Mouse (Mus musculus) liver, embryonic 16.5 days (tissue): Measurements from ENCODE around the gene Ptbp1. TPM values are rescaled to one million over a fixed set of nuclear protein-coding genes. Genes with fewer than 3 reads are reported as not detected.
A peak's percentile ranks its signal among the peaks of the same experiment; 100 is the strongest.
"Not testable (repeated sequence)": the region's sequence is repeated elsewhere in the genome, so short reads cannot be mapped to it uniquely, and the experiment has no call there.

Experiments used
- ATAC-seq: fragments of 200-750 bp; cut with Nextera tagmentation; 2 replicates; pipeline ENCODE4 v1.8.0; 2017; ENCODE audit warnings: low read depth, mild to moderate bottlenecking, moderate number of reproducible peaks, moderate library complexity
- H3K27ac ChIP-seq: fragments of 300-500 bp; sonication (generic); 2 replicates; pipeline ENCODE4 v1.5.1; 2014; ENCODE audit warnings: mild to moderate bottlenecking, low read length
- H3K27me3 ChIP-seq: fragments of 300-500 bp; sonication (generic); 2 replicates; pipeline ENCODE4 v1.6.1; 2014; ENCODE audit warnings: low read depth, low read length, mixed read lengths; ENCODE audit not compliant: control insufficient read depth, insufficient read depth
- H3K36me3 ChIP-seq: fragments of 300-500 bp; sonication (generic); 2 replicates; pipeline ENCODE4 v1.6.1; 2014; ENCODE audit warnings: mild to moderate bottlenecking; ENCODE audit not compliant: control insufficient read depth, insufficient read depth
- H3K4me1 ChIP-seq: fragments of 300-500 bp; sonication (generic); 2 replicates; pipeline ENCODE4 v1.6.1; 2014; ENCODE audit warnings: low read depth, low read length, mixed read lengths; ENCODE audit not compliant: control insufficient read depth
- H3K4me2 ChIP-seq: fragments of 300-500 bp; sonication (generic); 2 replicates; pipeline ENCODE4 v1.6.1; 2014; ENCODE audit warnings: low read depth, low read length, mixed read lengths
- H3K4me3 ChIP-seq: fragments of 300-500 bp; sonication (generic); 2 replicates; pipeline ENCODE4 v1.5.1; 2014; ENCODE audit warnings: low read depth, mild to moderate bottlenecking, low read length
- H3K9ac ChIP-seq: fragments of 300-500 bp; sonication (generic); 2 replicates; pipeline ENCODE4 v1.6.1; 2014; ENCODE audit warnings: low read depth, low read length
- H3K9me3 ChIP-seq: fragments of 300-500 bp; sonication (generic); replicated peaks from 2 replicates; pipeline ENCODE4 v1.6.1; 2016; ENCODE audit warnings: low read length; ENCODE audit not compliant: control insufficient read depth
- WGBS: fragments of 180-500 bp; shearing (Covaris S2); extraction: QIAGEN DNeasy Blood & Tissue Kit; methylation state at CpG from one replicate; pipeline ENCODE4 v1.1.7; 2014; ENCODE audit not compliant: insufficient replicate concordance; 5-methylcytosine and 5-hydroxymethylcytosine counted together
- polyA plus RNA-seq: library from polyadenylated mRNA; unstranded; fragments of >200 nt; fragmentation: Nextera tagmentation; extraction: Ambion mirVana; gene quantifications from 2 replicates; pipeline ENCODE4 v1.2.1, GENCODE M21; 2015

Gene Ptbp1
- polyA plus RNA-seq, 1 experiment from 2014 or later = 124 TPM

DNA sequence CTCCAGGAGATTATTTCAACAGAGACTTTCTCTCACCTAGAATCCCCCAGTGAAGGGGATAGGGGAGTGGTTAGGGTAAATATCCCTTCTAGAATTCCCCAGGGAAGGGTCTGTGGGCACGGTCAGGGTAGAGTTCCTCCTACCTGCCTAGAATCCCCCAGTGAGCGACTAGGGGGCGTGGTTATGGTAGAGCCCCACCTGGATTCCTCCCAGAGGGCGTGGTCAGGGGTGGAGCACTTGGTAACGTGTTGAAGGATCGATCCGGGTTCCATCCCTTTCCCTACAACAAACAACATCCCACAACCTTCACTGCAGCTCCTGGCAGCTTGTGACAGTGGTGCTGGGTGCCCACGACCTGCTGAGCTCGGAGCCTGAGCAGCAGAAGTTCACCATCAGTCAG, 26.5 kb downstream of the Ptbp1 start:
- 8% methylated on average over 9 of the region's 9 CpGs for WGBS
- Histone ChIP-seq H3K4me2 (peak overlapping the region; percentile 37), H3K27me3 (peaks cover 7% of the 10 kb centered on the region), H3K4me1 (peaks cover 44% of the 10 kb centered on the region), H3K36me3 (no peaks in the 10 kb centered on the region), H3K27ac (no peak overlapping the region), H3K9ac (no peak overlapping the region), H3K9me3 (no peaks in the 10 kb centered on the region), H3K4me3 (peak overlapping the region; percentile 35)
- ATAC-seq = peak; percentile 30; the same call in 1 of the 2 replicates

DNA sequence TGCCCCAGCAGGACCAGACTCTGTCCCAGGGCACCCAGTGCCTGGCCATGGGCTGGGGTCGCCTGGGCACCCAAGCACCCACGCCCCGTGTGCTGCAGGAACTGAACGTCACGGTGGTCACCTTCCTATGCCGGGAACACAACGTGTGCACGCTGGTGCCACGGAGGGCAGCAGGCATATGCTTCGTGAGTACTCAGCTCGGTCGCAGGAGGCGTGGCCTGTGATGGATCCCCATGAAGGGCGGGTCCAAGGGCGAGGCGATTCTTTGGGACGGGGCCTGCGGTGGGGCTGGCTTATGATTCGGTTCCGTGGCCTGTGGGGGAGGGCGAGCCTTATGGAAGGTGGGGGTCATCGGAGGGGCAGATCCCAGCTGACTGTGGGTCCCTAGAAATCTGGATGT, 27.8 kb downstream of the Ptbp1 start:
- Histone ChIP-seq H3K4me1 (peaks cover 43% of the 10 kb centered on the region), H3K4me2 (peak overlapping the region; percentile 40), H3K36me3 (no peaks in the 10 kb centered on the region), H3K27ac (no peak overlapping the region), H3K9me3 (no peaks in the 10 kb centered on the region), H3K9ac (no peak overlapping the region), H3K27me3 (peaks cover 7% of the 10 kb centered on the region), H3K4me3 (peak overlapping the region; percentile 26)
- 4% methylated on average over 22 of the region's 22 CpGs for WGBS
- ATAC-seq = no peak

DNA sequence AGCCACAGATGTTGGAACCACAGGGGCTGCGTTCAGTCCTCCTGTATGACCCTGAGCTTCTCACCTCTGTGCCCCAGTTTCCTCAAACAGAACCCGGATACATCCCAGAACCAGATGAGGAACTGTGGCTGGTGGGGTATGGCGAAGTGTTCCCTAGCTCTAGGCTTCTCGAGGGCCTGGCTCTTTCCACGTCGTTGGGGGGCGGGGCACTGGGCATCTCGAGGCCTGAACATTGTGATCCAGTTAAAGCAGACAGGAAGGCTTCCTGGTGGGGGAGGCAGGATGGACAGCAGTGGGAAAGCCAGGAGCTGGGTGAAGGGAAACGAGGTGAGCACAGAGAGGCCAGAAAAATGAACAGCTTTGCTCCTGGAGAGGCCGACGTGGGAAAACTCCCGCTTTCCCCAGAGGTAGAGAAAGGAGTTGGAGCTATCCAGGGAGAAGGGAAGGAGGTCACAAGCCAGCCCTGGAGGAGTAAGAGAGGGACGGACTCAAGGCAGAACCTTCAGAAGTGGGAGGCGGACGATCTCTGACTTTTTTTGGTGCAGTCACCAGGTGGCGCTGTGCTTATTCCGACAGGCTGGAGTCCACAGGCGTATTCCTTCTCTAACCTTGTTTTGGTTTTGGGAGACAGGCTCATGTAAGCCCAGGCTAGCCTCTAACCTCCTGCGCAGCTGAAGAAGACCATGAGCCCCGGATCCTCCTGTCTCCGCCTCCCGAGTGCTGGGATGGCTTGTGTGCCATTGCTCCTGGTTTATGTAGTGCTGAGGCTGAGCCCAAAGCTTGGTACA, 29.3 kb downstream of the Ptbp1 start:
- Histone ChIP-seq H3K9me3 (no peaks in the 10 kb centered on the region), H3K4me3 (no peak overlapping the region), H3K27me3 (peaks cover 7% of the 10 kb centered on the region), H3K27ac (0 out of 2 replicates have a peak overlapping the region, but pooled peaks have one; percentile 36), H3K36me3 (no peaks in the 10 kb centered on the region), H3K4me1 (peaks cover 30% of the 10 kb centered on the region), H3K9ac (no peak overlapping the region), H3K4me2 (0 out of 2 replicates have a peak overlapping the region, but pooled peaks have one; percentile 15)
- ATAC-seq = no peak
- WGBS = 14% methylated on average over 22 of the region's 22 CpGs

- Histone ChIP-seq H3K9ac (no peak overlapping the region), H3K9me3 (no peaks in the 10 kb centered on the region), H3K4me1 (peaks cover 26% of the 10 kb centered on the region), H3K4me3 (no peak overlapping the region), H3K27ac (no peak overlapping the region), H3K36me3 (no peaks in the 10 kb centered on the region), H3K27me3 (peaks cover 7% of the 10 kb centered on the region), H3K4me2 (no peak overlapping the region)
- peak; percentile 27; the same call in 1 of the 2 replicates for ATAC-seq
- WGBS = 30% methylated on average over 4 of the region's 4 CpGs
These were observed 30.2 kb downstream of the Ptbp1 start for GRCm38 (mm10) chr10:79884446-79884845.

DNA sequence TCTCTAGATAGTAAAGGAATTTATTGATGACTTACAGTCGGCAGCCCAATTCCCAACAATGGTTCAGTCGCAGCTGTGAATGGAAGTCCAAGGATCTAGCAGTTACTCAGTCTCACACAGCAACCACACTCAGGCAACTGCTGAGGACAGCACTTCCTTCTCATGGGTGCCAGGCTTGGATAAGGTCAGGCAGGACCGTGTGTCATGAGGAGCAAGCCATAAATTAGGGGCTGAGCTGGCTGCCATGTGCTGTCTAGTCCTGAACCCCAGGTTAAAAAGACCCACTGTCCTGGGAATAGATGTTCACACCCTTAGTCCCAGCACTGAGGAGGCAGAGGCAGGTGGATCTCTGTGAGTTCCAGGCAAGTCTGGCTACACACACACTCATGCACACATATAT, 30.7 kb downstream of the Ptbp1 start:
- ATAC-seq, H3K27me3 ChIP-seq, H3K36me3 ChIP-seq, H3K4me3 ChIP-seq, H3K4me2 ChIP-seq, H3K27ac ChIP-seq, H3K9ac ChIP-seq, H3K9me3 ChIP-seq: not testable (repeated sequence)
- WGBS = 36% methylated on average over 3 of the region's 3 CpGs
- H3K4me1 ChIP-seq = peaks cover 25% of the 10 kb centered on the region

- Histone ChIP-seq H3K9me3 (no peaks in the 10 kb centered on the region), H3K36me3 (no peaks in the 10 kb centered on the region), H3K27ac (no peak within 1 kb of the TSS), H3K4me1 (peaks cover 13% of the 10 kb centered on the region), H3K9ac (no peak within 1 kb of the TSS), H3K4me3 (no peak within 1 kb of the TSS), H3K27me3 (peaks cover 7% of the 10 kb centered on the region), H3K4me2 (no peak within 1 kb of the TSS)
- no peak for ATAC-seq
- WGBS = 49% methylated on average over 6 of the region's 6 CpGs
These were observed 31.8 kb downstream of the Ptbp1 start, which contains the start of gene Elane for GRCm38 (mm10) chr10:79886054-79886453. Elane (plus strand) TSS chr10:79886247.

DNA sequence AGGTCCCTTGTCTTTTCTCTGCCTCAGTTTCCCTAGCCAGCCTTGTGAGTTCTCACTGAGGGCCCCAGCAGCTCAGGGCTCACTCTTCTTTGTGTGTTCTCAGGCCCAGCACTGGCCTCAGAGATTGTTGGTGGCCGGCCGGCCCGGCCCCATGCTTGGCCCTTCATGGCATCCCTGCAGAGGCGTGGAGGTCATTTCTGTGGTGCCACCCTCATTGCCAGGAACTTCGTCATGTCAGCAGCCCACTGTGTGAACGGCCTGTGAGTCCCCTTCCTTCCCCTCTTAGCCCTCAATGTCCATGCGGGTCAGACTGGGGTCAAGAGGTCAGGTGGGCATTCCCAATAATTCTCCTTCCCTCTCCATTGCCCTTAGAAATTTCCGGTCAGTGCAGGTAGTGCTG, 32.4 kb downstream of the Ptbp1 start:
- 66% methylated on average over 8 of the region's 8 CpGs for WGBS
- Histone ChIP-seq H3K4me1 (peaks cover 9% of the 10 kb centered on the region), H3K27me3 (peaks cover 7% of the 10 kb centered on the region), H3K4me2 (no peak overlapping the region), H3K9ac (no peak overlapping the region), H3K36me3 (no peaks in the 10 kb centered on the region), H3K27ac (no peak overlapping the region), H3K9me3 (no peaks in the 10 kb centered on the region), H3K4me3 (no peak overlapping the region)
- no peak for ATAC-seq

- no peaks in the 10 kb centered on the region for H3K36me3 ChIP-seq
- H3K9me3 ChIP-seq = no peaks in the 10 kb centered on the region
- no peak for ATAC-seq
- H3K4me2 ChIP-seq = no peak overlapping the region
- H3K27me3 ChIP-seq = no peaks in the 10 kb centered on the region
- no peak overlapping the region for H3K27ac ChIP-seq
- WGBS = 38% methylated on average over 2 of the region's 2 CpGs
- no peak overlapping the region for H3K4me3 ChIP-seq
- H3K9ac ChIP-seq = no peak overlapping the region
- H3K4me1 ChIP-seq = no peaks in the 10 kb centered on the region
These were observed 35.2 kb downstream of the Ptbp1 start for GRCm38 (mm10) chr10:79889386-79889785.

- Histone ChIP-seq H3K27ac (no peak within 1 kb of the TSS), H3K27me3 (no peaks in the 10 kb centered on the region), H3K9ac (no peak within 1 kb of the TSS), H3K4me1 (no peaks in the 10 kb centered on the region), H3K36me3 (no peaks in the 10 kb centered on the region), H3K9me3 (no peaks in the 10 kb centered on the region), H3K4me2 (no peak within 1 kb of the TSS), H3K4me3 (no peak within 1 kb of the TSS)
- 52% methylated on average over 5 of the region's 5 CpGs for WGBS
- ATAC-seq = no peak
These were observed 36.4 kb downstream of the Ptbp1 start, which contains the start of gene Cfd for GRCm38 (mm10) chr10:79890670-79891069. Cfd (plus strand) TSS chr10:79890853.
